Mouse (Mus musculus) central nervous system, embryonic 11.5 days (tissue): Measurements from ENCODE around the gene Scn3b. TPM values are rescaled to one million over a fixed set of nuclear protein-coding genes. Genes with fewer than 3 reads are reported as not detected.

ENCODE experiments used
- polyA plus RNA-seq: library from polyadenylated mRNA; depleted of rRNA; stranded (reverse); fragments of >200 nt; gene quantifications from 2 replicates; pipeline ENCODE4 v1.2.3, GENCODE M21; 2012; rRNA removed

Gene Scn3b
- 8.9 and 14.0 TPM in 2 replicates for polyA plus RNA-seq

DNA sequence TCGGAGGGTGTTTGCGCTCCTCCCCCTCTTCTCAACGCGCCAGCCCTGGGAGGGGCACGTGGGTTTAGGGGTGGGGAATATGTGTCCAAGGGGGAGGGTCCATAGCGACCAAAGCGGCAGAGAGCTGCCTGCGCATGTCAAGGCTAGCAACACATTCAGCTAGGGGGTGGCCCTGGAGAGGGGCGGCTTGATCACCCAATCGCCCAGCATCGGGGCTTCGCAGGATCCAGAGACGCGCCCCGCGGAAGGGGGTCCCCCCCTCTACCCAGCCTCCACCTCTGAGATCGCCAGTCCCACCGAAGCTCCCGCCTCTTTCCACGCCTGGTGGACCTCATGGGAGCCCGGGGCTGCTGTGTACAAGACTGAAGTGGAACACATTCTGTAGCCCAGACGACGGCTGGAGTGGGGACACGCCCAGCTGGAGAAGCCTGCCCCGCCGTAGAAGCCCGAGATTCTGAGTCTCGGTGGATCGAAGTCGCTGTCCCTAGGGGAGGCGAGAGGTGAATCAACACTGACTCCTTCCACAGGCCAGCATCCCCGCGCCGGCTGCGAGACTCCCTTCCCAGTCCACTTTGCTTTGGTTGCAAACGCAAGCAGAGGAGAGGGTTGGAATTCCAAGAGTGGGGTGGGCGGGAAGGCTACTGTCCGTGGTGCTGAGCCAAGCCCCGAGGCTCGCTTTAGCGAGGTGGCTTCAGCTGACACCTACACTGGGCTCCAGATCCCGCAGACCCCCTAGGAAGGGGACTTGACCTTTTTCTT lies at the start of gene Scn3b:
Gene Scn3b, plus strand, starts transcription at position 115 of the 759 bp plus-strand sequence.

Other genes starting within 250 kb of the Scn3b start
- not detected in 2 replicates for gene Olfr981, start 247.8 kb upstream of the Scn3b start, polyA plus RNA-seq
- gene Olfr982, start 195.4 kb upstream of the Scn3b start, polyA plus RNA-seq, result not detected in 2 replicates
- not detected in 2 replicates for gene Olfr983, start 175.6 kb upstream of the Scn3b start, polyA plus RNA-seq
- gene Olfr984, start 155.0 kb upstream of the Scn3b start, polyA plus RNA-seq, result not detected in 2 replicates
- gene Olfr985, start 139.0 kb upstream of the Scn3b start, polyA plus RNA-seq, result not detected in 2 replicates
- gene Tmem225, start 121.1 kb upstream of the Scn3b start, polyA plus RNA-seq, result not detected in 2 replicates
- not detected in 2 replicates for gene Olfr986, start 88.3 kb upstream of the Scn3b start, polyA plus RNA-seq
- gene Zfp202, start 76.9 kb upstream of the Scn3b start, polyA plus RNA-seq, result 4.9 and 7.2 TPM in 2 replicates